Mouse (Mus musculus) cerebellum, adult 9-10 months (tissue): Measurements from ENCODE around the gene Grik3.

ENCODE experiments used
- DNase-seq: peaks from one replicate; pipeline ENCODE4 v3.0.0; 2022

Grik3 gene

GRCm38 (mm10) chr4:125492706-125493105 lies 2.2 kb downstream of the Grik3 start:
- no peak for DNase-seq

DNA sequence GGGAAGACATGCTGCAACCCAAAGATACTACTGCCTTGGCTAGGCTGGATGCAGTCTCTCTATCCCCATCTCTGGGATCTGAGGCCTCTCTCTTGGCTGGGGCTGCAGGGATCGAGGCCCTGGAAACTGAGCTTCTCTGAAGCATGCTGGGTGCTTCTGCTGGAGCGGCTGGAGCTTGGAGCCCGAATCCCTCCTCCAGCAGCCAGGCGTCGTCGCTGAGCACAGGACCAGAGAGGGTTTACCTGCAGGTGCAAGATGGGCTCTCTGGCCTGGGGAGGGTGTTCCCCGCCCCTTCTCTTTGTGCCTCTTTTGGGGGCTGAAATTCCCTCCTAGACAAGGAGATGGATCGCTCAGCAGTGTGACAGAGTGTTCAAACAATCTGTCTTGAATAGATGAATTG lies 2.6 kb downstream of the Grik3 start:
- DNase-seq, result no peak

DNA sequence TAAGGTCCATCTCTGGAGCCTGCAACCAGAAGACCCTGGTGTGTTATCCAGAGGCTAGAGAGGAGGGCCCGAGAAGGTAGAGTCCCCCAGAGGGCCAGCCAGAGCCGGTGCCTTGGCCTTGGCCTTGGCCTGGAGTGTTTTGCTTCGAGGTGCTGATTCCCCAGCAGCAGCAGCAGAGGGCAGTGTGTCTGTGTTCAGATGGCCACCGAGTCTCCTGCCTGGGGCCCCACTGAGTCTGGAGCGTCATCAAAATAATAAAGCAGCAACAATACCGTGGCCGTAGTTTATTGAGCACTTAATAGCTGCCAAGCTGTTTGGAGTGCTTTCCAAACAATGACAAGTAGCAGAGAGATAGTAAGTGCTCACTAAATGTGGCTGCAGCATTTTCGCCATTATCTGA lies 5.0 kb downstream of the Grik3 start:
- no peak for DNase-seq

DNA sequence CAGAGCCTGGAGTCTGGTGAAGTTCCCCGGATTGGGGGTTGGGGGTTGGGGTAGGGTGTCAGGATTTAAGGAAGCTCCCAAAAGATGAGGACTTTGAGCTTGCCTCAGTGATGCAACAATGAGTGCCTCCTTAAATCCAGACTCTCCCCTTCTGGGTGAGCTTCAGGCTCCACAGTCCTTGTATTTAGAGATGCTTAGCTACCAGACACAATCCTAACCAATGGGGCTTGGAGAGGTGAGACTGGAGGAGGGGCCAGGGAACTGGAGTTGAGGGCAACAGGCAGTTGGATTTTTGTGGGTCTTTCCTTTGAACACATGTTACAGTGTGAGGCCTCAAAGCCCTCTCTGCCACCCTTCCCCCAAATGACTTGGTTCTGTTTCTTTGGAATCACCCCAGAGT lies 6.5 kb downstream of the Grik3 start:
- DNase-seq, result no peak

DNA sequence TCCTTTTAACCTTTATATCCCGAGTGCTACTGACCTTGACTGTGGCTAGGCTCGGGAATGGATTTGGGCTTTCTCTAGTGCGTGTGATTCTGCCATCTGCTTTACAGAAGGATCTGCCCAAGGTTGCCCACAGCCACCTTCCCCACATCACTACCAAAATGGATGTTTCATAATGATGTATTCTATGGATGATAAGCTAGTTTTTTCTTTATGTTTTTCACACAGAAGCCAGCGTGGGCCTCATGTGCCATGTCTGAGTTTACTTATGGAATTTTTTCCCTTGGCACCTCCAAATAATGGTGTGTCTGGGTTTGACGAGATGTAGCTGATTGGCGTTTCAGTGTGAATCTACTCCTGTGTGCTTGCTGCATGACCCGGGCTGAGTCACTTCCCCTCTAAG lies 7.0 kb downstream of the Grik3 start:
- no peak for DNase-seq

DNA sequence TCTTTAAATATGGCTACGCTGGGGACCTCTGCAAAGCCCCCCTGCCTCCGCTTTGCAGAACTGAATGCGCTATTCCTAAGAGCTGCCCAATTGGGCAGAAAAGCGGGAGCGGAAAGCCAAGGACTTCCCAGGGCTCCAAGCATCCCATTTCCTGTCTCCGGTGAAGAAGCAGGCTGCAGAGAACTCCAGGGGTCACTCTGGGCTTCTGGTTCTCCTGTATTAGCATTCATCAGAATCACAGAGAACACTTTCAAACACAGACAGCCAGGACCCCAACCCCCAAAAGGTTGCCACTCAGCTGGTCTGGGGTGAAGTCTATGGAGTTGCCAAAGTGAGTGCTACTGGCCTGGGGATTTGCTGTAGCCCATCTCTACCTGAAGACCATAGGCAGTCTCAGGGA lies 8.4 kb downstream of the Grik3 start:
- no peak for DNase-seq

GRCm38 (mm10) chr4:125502861-125503260 lies 12.4 kb downstream of the Grik3 start:
- no peak for DNase-seq

GRCm38 (mm10) chr4:125512434-125512833 lies 21.9 kb downstream of the Grik3 start:
- DNase-seq, result no peak

GRCm38 (mm10) chr4:125515646-125516045 lies 25.1 kb downstream of the Grik3 start:
- no peak for DNase-seq

DNA sequence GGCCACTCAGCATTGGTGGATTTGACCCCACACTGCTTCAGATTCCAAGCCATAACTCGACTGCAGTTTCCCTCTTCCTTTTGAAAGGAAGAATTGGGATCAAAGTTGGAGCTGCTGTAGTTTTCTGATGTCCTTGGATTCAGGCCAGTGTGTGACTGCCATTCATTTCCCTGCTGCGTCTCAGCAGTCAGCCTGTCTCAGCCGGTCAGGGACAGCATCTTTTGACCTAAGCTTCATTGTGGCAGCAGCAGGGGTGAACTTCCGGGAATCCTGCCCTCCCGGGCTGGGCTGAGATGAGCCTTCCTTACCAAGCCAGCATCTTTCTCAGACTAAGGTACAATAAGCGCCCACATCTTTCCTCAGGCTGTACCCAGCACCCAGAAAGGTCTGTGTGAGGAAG lies 26.1 kb downstream of the Grik3 start:
- DNase-seq, result no peak

DNA sequence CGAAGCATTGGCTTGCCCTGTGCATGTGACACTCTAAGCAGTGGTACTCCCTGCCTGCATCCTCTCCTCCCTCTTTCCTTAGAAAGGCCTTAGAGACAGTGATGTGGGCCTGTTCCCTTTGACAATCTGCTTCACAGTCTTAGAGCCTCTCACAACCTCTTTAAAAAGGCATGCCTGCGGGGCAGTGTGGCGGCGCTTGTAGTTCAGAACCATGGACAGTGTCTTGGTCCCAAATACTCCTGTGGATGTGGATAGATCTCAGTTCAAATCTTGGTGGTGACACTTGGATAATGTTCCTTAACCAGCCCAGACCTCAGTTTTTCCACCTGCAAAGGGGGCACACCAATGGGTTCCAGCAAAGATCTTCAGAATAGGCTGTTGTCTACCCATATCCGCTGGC lies 28.4 kb downstream of the Grik3 start:
- DNase-seq, result no peak

DNA sequence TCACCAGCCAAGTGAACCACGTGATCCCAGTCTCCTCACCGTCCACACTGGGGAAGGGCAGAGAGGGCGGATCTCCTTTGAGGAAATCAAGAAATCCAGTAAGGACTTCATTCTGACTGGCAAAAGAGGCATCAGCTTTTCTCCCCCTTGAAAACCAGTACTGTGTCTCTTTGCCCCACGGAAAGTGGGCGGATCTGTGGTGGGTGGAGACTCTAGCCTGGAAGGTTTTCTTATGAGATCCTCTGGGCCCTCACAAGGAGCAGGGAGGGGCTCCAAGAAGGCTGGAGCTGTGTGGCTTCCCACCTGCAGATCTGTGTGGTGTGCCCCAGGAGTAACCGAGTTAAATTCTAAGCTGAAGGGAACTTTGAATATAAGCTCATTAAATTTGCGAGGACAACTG lies 32.4 kb downstream of the Grik3 start:
- DNase-seq, result no peak

DNA sequence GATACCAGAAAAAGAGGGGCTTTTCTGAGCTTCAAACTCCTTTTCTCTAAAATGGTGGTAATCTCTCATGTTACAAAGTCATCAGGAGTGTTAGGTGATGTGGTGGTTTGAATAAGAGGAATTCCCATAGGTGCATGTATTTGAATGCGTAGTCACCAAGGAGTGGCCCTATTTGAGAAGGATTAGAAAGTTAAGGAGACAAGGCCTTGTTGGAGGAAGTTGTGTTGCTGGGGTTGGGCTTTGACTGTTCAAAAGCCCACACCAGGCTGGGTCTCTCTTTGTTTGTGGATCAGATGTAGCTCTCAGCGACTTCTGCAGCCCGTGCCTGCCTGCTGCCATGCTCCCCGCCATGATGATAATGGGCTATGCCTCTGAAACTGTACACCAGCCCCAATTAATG lies 34.8 kb downstream of the Grik3 start:
- no peak for DNase-seq

DNA sequence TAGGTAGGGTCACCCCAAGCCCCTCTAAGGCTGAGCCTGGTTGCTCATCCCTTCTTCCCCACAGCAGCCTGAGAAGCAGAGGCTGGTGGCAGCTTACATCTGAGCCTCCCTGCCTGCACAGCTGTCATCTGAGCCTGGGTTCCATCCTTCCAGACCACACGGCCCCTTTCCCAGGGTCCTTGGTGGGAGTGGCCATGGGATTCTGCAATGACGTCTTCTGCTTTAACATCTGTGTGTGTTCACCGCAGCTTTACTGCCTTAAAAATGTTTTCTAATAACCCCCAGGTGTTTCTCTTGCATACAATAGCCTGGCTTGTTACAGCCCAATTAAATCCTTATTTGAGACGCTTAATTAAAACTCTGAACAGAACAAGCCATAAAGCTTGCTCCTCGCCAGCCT lies 35.9 kb downstream of the Grik3 start:
- DNase-seq, result no peak

- DNase-seq, result no peak
Observed at GRCm38 (mm10) chr4:125533965-125534364, 43.5 kb downstream of the Grik3 start.

- peak; percentile 39 for DNase-seq
Observed at GRCm38 (mm10) chr4:125534449-125534848, 43.9 kb downstream of the Grik3 start.

GRCm38 (mm10) chr4:125534991-125535401 lies 44.5 kb downstream of the Grik3 start:
- no peak for DNase-seq

DNA sequence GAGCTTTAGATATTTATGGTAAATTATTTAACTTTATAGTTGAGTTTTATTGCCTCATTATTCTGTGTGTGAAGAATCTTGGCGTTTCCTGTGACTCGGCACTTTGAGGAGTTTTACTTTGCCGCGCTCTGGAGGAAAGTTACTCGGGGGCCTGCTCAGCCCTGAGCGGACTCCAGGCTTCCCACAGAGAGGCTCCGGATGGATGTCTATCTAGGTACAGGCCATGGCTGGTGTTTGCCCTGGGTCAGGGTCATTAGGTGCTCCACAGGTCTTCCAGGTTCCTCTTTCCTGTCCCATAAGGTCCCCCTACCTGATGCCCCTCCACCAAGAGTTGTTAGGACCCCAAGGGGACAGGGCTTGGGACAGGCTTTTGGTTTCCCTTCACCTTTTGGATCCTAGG lies 45.0 kb downstream of the Grik3 start:
- no peak for DNase-seq

- DNase-seq, result no peak
Observed at GRCm38 (mm10) chr4:125535977-125536376, 45.5 kb downstream of the Grik3 start.

- DNase-seq, result no peak
Observed at GRCm38 (mm10) chr4:125538301-125538965, 47.9 kb downstream of the Grik3 start.

GRCm38 (mm10) chr4:125539617-125540016 lies 49.1 kb downstream of the Grik3 start:
- DNase-seq, result no peak

GRCm38 (mm10) chr4:125543171-125543570 lies 52.7 kb downstream of the Grik3 start:
- no peak for DNase-seq

- no peak for DNase-seq
Observed at GRCm38 (mm10) chr4:125544947-125545767, 54.7 kb downstream of the Grik3 start.

DNA sequence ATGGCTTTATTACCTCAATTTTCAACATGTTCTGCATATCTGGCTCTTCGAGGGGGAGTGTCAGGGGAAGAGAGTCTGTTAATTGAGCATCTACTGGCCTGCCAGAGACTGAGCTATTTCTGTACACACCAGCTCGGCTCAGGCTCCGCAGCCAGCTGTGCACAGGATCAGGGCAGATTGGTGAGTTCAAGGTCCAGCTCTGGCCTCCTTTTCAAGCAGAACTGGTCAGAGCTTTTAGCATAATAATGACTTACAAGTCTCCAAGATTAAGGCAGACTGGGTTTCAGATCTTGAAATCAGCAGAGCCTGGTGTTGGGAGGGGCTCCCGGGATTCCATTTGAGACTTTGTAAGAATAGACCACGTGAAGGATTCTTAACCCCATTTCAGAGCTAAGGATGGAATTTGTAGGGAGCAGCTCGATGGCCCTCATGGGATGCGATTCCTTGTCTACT lies 55.3 kb downstream of the Grik3 start:
- no peak for DNase-seq

DNA sequence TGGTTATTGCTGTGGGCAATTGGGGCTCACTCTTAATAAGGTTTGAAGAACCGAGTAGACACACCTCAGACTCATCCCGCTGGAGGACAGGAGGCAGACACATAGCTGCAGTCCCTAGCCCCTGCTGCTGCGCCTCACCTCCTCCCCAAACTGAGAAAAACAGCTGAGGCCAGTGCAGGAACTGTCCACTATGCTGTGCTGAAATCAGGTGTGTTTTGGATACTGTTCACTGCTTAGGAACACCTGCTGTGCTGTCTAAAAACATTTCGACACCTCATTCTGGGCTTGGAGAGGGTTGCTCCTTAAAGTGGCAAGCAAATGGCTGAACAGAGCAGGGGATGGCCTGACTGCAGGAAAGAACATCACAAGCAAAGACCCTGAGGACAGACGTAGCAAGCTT lies 57.7 kb downstream of the Grik3 start:
- no peak for DNase-seq
